Mouse (Mus musculus) left cerebral cortex, adult 11 months (tissue): ENCODE measurements at regions not wholly inside any gene's neighbourhood (a gene's known extent, or its start where the extent isn't known, plus 50 kb on each side); places are given as distances from the start of the nearest gene placed in this dataset.
A peak's percentile ranks its signal among the peaks of the same experiment; 100 is the strongest.

Experiments
- DNase-seq: peaks from one replicate; pipeline ENCODE4 v3.0.0; 2022; ENCODE audit warnings: low spot score

DNA sequence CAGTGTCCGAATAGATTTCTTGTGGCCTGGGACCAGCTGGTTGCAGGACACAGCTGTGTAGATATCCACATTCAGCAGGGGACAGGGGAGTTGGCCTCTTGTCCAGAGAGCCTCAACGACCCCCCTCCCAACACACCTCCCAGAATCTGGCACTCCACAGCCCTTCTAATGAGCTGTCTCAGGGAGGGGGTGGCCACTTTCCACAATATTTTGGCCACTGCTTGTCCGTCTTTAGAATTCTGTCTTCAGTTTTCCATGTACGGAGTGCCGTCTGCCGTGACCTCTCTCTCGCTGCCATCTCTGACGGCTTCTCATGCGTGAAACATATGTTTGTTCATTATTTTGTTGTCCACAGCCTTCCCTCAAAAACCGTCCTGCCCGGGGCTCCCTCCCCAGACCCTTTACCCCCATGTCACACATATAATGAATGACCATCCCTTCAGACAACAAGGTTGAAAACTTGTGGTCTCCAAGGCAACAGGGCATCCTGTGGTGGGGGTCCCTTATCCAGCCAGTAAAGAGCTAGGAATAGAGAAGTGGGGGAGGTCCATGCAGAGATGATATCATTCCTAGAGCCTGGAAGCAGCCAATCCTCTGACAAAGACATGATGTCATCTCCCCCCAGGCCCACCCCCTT is 200.3 kb downstream of the Sox9 start:
- DNase-seq = no peak

DNA sequence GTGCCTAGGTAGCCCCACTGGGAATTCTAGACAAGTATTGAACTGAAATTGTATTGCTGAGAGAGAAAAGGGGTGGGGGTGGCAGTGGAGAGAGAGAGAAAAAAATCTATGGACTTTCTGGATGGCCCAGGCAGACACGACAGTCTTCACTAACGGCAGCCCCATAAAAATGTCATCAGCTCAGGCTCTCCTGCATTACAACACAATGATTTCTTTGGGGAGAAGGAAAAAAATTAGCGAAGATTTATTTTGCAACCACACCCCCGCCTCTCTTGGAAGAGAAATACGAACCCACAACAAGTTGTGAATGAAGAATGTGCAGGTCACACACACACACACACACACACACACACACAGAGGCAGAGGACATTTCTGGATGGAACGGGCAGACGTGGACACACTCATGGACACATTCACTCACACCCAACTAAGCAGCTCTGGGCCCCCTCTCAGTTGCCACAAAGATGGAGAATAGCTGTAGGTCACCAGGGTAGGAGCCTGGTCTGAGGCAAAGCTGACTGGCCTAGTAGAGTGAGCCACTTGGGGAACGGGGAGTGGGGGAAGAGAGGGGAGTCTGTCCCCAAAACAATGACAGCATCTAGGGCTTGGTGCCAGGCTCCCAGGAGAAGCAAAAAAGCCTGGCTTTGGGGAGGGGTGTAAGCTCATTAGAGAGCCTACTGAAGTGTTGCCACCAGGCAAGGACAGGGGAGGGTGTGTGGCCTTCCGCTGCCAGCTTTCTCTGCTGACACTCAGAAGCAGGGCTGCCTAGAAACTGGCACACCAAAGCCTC is 201.0 kb downstream of the Sox9 start:
- peak; percentile 26 for DNase-seq

DNA sequence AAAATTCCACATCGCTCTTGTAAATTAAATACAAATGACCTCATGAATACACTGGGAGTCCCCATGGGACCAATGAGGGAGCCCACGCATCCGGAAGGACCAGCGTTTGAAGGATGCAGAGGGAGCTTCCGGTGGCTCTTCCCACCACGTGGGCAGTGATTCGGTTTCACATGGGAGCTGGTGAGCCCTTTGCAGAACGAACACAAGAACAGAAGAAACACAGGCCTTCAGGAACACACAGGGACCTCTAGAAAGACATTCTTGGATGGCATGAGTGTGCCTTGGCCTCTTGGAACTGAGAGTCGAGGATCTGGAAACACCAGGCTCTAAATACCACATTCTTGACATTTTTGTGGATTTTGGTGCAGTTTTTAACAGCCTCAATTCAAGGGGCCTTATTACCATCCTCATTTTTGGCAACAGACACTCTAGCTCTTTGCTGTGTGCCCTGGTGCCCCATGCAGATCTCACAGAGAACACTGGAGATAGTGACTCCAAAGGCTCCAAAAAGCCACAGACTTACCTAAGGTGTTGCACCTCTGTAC is 204.1 kb downstream of the Sox9 start:
- DNase-seq = no peak

DNA sequence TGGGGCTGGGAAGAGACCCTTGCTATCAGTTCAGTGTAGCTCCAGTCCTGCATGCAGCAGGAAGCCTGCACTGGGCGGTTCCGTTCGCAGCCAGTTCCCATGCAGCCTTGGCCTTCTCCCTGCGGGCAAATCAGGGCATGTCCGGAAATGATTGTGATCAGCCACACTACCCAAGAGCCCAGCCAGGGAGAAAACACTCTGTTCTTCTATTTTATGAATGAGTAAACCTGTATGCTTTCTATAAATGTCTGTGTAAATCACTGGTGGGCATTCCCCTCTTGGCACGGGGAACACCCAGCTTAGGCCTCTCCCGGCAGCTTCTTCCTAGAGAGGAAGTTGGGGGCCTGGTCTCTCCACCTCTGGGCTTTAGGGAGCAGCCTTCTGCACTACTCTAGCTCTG is 205.8 kb downstream of the Sox9 start:
- DNase-seq = no peak

DNA sequence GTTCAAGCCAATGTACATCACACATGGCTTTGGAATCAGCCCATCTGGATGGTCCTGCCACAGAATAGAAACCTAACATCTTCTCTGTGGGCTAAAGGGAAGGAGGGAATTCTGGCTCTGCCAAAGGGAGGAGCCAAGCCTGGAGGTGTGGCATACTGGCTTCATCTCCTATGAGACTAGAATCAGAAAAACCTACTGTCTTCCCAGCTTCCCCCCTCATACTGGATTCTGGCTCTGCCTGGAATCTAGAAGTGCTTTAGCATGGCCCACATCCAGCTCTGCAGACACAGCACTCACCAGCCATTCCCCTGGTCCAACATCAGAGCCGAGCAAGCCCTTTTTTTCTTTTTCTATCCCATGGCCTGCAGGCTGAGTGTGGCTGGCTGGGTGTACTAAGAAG is 206.9 kb downstream of the Sox9 start:
- DNase-seq = no peak

DNA sequence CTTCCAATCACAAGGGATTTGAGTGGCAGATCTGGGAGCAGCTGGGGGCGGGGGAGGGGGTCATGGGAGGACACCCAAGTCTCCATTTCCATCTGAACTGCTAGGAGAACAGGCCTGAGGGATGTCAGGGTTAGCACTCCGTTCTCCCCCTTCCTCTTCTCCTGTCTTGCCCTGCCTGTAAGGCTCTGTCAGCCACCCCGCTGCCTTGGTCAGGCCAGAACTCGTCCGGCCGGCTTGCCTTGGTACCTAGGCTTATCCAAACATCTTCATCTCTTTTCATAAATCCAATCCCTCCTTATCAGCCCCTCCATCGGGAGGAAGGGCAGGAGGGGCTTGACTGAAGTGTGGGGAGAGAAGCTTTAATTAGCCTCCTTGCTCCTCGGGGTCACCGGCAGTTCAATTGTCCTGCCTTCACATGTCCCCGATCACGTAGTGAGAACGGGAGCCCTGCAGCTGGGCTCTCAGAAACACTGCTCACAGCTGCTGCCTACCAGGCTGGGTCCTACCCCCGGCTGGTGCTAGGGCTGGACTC is 208.0 kb downstream of the Sox9 start:
- DNase-seq = no peak

DNA sequence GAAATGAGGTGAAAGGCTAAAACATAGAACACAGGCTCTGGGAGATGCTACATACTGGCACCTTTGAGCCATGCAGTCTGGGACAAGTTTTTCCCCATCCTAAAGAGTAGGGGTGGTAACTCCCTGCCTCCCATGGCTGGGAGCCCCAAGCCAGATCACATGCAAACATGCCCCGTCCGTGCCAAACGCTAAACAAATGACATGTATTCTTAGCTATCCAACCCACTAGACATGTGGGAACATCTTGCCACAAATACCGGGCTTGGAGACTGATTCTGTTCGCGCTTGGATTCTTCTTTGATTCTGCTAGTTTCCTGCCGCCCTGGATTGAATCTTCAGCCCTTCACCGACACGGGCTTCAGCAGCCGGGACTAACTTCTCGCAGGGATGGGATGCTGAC is 208.7 kb downstream of the Sox9 start:
- DNase-seq = no peak

DNA sequence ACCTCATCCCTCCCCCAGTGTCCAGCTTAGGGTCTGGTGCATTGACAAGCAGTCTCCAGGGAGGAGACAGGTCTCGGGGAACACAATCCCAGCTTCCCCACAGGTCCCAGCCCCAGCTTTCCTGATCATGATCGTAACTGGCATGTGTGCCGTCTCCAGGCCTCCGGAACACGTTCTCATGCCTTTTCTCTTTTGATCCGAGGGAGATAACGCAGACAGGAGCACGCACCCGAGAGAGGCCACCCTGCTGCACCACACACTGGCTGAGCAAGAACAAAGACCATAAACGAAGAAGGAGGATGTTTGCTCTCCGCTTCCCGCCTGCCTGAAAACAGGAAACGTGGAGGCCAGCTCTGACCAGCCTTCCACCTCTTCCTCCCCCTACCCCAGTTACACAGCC is 209.8 kb downstream of the Sox9 start:
- DNase-seq = no peak

DNA sequence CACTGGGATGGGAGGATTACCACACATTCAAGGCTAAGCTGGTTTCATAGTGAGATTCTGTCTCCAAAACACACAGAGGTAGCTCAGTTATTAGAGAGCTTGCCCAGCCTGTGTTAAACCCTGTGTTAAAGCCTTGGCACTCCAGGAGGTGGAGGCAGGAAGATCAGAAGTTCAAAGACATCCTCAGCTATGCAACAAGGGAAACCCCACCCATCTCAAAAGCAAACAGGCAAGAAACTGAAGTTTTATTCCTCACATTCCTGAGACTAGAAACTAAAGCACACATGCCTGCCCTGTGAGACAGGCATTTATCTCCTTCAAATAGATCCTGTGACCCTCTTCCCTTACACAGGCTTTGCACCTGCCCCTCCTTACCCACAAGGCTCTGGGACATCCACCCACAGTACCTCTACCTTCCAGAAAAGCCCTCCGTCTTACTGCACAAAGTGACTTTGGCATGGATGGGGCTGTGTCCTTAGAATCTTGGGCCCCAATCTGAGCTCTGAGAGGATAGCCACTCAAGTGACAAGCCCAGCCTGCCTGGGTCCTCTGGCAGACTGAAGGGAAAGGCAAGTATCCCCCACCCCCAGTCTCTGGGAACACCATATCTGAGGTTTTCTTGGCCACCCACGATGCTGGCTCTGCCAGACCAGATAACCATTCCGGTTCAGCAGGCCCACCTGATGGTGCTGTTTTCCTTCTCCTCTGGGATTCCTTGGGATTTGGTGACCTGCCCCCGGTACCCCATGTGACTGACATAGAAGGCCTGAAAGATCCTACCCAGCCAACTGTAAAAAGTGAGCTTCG is 217.0 kb downstream of the Sox9 start:
- DNase-seq = no peak

DNA sequence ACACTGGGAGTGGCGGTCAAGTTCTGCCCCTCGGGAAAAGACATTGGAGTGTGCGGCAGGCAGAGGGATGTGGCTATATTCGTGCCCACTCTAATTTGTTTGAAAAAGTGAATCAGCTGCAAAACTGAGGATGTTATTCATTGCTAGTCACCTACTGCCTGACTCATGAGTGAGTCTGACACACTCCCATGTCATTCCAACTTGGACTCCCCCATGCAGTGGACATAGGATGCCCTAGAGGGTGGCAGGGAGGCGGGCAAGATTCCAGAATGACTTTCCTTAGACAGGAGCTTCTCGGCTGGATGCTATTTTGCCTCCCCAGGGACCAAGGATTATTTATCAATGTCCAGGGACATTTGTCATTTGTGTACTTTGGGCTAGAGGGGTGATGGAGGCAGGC is 219.0 kb downstream of the Sox9 start:
- DNase-seq = no peak

DNA sequence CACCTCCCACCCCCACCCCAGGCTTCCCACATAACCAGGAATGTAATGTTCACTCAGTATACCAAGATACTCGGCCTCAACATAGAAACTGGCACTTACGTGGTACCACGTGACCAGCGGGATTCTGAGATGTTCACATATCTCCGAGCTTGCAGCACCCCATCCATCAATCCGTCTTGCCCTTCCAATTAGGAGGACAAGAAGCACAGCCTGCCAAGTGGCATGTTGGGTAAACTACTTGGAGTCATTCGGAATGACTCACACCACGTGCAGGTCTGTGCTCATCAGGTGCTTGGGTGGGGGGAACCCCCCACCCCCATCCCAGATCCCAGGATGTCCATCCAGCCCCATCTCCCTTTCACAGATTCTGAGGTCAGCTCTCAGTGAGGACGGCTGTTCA is 223.9 kb downstream of the Sox9 start:
- DNase-seq = no peak

DNA sequence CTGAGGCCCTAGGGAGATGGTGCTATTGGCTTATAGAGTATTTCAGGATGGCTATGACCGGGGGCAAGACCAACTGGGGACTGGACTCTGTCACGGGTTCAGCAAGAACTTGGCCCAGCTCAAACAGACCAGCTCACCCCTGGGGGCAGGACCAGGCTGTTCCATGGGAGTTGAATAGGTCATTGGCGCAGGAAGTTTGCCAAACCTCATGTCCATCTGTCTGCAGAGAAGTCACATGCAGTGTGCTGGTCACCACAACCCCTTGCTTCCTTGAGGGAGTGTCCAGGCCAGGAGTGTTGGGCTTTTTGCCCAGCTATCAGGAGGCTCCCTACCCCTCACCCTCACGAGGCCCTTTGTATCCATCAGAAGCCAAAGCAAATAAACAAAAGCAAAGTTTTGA is 226.5 kb downstream of the Sox9 start:
- no peak for DNase-seq

DNA sequence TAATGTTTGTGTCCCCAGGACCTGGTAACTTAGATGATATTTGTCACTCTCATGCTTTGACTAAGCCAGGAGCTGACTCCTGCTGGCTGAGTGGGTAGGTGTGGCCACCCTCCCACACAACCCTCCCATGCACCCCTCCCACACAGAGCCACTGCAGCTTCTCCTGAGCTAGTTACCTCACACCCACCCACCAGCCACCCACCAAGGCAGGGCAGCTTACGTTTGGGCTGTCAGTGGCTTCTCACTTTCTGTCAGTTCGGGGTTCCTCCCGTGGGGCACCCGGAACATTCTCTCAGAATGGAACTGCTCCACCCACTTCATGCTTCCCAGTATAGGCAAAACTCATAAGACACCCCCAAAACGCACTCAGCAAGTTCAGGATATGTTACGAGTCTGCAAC is 227.4 kb downstream of the Sox9 start:
- DNase-seq = peak; percentile 30

DNA sequence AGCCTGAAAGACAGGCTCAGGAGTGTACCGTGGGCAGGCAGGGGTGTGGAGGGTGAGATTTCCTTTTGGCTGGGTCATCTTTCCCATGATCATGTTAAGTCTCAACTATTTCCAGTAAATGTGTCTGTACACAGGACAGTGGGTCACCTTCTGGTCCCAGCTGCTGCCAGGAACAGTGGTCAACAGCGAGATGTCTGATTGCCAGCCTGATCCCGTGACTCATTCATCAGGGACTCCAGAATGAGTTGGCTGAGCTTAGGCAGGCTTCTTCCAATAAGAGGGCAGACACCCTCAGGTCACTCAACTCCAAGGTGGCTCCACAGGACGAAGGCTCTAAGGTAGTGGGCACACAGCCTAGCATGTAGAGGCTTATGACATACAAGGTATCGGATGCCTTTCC is 228.9 kb downstream of the Sox9 start:
- no peak for DNase-seq

DNA sequence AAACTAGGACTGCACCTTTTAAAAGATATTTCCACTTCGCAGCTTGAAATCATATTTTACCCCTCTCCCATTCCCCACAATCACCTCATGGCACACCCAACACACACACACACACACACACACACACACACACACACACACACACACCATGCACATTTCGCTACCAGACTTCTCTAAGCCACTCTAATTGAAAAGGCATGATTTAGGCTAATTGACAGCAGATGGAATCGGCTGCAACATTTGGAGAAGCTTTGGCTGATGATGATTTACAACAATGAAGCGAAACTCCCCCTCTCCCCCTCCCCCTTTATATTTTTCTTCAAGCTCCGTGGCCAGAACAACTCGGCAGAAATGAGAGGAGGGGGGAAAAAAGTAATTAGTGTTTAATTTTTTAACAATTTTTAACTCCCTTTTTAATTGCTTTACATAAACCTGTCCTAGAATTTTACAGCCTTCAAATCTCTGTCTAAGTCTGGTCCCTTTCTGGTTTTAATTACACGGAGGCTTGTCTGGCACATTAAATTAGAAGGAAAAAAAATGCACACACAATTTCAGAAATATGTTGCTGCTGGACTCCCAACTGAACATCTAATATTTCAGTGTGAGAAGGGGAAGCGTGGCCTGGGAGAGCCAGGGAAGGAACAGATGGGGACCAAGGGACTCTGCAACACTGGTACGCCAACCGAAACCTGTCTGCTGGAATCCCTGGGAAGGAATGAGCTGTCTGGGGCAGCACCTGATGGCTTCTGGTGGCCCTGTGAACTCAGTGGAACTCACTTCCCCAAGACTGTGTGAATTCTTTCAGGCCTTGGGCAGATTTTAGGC is 232.4 kb downstream of the Sox9 start:
- no peak for DNase-seq

DNA sequence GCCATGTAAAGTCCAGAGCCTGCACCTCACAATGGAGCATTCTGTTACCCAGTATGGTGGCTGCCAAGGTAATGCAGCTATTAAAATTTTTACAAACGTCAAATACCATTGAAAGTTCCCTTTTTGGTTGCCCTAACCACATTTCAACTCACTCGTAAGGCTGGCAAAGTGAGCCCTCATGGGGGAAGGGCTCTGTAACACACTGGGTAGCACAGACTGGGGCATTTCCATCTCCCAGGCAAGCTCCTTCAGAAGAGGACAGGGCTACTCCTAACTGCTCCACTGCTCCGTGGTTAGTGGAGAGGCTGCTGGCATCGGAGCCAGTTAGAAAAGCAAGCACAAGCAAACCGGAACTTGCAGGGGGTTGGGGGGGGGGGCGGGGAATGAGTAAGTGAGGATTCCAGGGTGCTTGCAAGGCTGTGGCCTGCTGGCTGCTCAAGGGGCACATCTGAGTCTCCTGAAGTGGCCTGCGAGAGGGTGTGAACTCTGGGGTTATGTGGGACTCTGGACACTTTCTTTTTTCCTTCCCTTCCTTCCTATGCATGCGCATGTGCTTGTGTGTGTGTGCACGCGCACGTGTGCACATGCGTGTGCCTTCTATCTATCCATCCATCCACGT is 233.8 kb downstream of the Sox9 start:
- DNase-seq = no peak

DNA sequence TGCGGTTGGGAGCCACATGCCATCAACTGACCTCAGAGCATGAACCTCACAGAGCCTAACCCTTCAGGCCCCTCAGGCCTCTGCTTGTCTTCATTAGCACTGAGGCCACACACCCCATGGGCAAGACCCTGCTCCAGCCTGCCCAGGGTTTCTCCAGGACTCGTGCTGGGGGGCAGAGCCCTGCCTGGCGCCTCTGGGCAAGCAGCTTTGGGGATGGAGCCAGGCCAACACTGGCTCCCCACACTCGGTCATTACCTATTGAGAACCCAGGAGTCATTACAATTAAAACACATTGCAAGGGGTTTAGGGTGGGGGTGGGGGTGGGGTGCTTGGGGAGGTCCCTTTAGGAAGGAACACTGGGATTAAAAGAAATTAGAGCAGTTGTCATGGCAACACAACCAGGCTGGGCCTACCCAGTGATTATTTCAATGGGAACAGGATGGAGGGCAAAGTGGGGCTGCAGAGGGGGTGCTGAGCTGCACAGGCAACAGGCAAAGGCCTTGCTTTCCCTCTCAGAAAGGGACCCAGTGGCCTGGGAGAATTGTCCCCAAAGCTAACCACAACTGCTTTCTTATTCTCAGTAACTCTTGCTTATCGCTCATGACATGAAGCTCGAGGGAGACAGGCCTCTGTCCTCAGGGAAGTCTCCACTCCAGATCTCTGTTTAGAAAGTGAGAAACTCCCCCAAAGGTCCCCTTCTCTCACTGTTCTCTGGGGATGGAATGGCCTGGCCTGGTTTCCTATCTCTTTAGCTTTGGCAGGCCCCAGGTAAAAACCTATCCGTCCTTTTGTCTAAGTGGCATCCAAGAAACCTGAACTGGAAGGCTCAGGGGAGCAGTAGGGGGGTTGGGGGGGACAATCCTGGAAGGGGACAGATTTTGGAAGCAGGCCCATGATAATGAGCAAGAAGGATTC is 235.0 kb downstream of the Sox9 start:
- DNase-seq = peak; percentile 23

DNA sequence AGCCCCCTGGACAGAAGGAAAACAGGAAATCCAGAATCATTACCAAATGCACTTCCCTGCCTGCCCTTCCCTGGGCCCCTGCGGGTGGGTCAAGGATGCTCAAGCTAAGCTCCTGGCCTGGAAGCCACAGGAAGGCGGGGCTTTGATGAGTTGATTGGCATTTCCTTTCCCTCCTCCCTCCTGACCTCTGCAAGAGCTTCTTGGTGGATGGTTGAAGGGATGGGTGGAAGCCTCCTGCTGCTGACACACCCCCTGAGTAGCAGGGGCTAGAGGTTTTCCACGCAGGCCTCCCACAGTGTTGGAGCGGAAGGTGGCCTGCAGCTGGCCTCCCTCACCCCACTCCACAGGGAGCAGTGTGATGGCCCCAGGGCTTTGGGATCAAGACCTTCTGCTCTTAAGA is 239.5 kb downstream of the Sox9 start:
- DNase-seq = no peak

DNA sequence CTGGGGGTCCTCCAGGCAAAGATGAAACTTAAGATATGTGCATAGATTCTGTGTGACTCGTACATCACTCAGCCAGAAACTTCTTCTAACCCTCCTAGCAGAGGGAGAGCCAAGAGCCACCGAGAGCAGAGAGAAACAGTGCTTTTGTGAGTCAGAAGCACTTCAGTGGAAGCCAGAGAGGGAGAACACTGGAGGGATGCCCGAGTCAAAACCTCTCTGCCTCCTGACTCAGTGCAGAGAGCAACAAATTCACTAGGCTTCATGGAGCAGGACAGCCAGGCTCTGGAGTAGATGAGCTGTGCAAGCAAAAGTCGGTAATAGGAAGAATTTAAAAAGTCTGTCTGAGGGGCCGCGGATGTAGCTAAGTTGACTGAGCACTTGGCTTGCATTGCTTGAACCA is 245.0 kb downstream of the Sox9 start:
- no peak for DNase-seq

DNA sequence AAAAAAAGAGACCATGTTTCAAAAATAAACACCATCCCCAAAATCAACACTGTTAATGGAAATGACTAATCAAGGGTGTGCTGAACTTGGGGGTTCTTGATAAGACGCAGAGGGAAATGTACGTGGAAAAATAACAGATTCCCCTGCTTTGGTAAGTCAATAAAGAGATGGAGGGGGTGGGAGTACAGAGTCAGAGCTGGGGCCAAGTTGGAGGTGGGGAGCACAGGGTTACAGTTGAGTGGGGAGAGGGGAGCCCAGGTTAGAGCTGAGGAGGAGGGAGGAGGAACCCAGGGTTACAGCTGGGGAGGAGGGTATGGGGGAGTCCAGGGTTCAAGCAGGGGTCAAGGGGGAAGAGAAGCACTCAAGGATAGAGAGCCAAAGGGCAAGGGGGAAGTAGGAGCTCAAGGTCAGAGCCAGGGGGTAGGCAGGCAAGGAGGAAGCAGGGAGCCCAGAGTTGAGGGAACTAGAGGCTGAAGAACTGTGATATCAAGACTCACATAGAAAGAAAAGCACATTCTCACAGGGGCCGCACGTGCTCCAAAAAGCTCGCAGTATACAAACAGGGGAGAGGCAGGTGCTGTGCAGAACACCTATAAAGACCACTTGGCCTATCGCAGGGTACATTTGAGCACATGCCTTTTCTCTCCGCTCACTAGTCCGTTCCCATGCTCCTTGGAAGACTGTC is 246.4 kb downstream of the Sox9 start:
- DNase-seq = no peak
